Mouse (Mus musculus) lung, embryonic 15.5 days (tissue): ENCODE data around the gene Ctsc. TPM values are rescaled to one million over a fixed set of nuclear protein-coding genes. Genes with fewer than 3 reads are reported as not detected.

Experiments used
- ATAC-seq: fragments of 200-750 bp; cut with Nextera tagmentation; 2 replicates; pipeline ENCODE4 v1.8.0; 2017; ENCODE audit warnings: moderate number of reproducible peaks, borderline replicate concordance; ENCODE audit not compliant: low FRiP score, low TSS enrichment; ENCODE audit errors: extremely low read depth
- H3K27ac ChIP-seq: fragments of 300-500 bp; sonication (generic); 2 replicates; pipeline ENCODE4 v1.5.1; 2015; ENCODE audit warnings: moderate library complexity, mild to moderate bottlenecking, inconsistent platforms
- H3K27me3 ChIP-seq: fragments of 300-500 bp; sonication (generic); 2 replicates; pipeline ENCODE4 v1.6.1; 2015; ENCODE audit warnings: inconsistent platforms
- H3K36me3 ChIP-seq: fragments of 300-500 bp; sonication (generic); 2 replicates; pipeline ENCODE4 v1.6.1; 2015; ENCODE audit warnings: inconsistent platforms
- H3K4me1 ChIP-seq: fragments of 300-500 bp; sonication (generic); 2 replicates; pipeline ENCODE4 v1.6.1; 2015; ENCODE audit warnings: inconsistent platforms
- H3K4me2 ChIP-seq: fragments of 300-500 bp; sonication (generic); 2 replicates; pipeline ENCODE4 v1.6.1; 2015; ENCODE audit warnings: inconsistent platforms, mild to moderate bottlenecking, moderate library complexity
- H3K4me3 ChIP-seq: fragments of 300-500 bp; sonication (generic); 2 replicates; pipeline ENCODE4 v1.5.1; 2015; ENCODE audit warnings: mild to moderate bottlenecking, inconsistent platforms
- H3K9ac ChIP-seq: fragments of 300-500 bp; sonication (generic); 2 replicates; pipeline ENCODE4 v1.6.1; 2015; ENCODE audit warnings: inconsistent platforms
- H3K9me3 ChIP-seq: fragments of 300-500 bp; sonication (generic); 2 replicates; pipeline ENCODE4 v1.6.1; 2016; ENCODE audit warnings: inconsistent platforms
- WGBS: fragments of 180-500 bp; shearing (Covaris S2); methylation state at CpG from one replicate; pipeline ENCODE4 v1.1.7; 2015; 5-methylcytosine and 5-hydroxymethylcytosine counted together
- polyA plus RNA-seq: library from polyadenylated mRNA; unstranded; fragments of >200 nt; fragmentation: Nextera tagmentation; extraction: Ambion mirVana; gene quantifications from 2 replicates; pipeline ENCODE4 v1.2.1, GENCODE M21; 2015

Gene Ctsc
- polyA plus RNA-seq, 1 experiment from 2014 or later: 136 TPM

GRCm38 (mm10) chr7:88356871-88357776 lies 79.2 kb downstream of the Ctsc start:
- H3K4me2 ChIP-seq: no peak overlapping the region
- no peak for ATAC-seq
- H3K36me3 ChIP-seq: no peaks in the 10 kb centered on the region
- no peak overlapping the region for H3K27ac ChIP-seq
- H3K9ac ChIP-seq: no peak overlapping the region
- no peaks in the 10 kb centered on the region for H3K4me1 ChIP-seq
- 41% methylated on average over 4 of the region's 4 CpGs for WGBS
- H3K4me3 ChIP-seq: no peak overlapping the region
- no peaks in the 10 kb centered on the region for H3K9me3 ChIP-seq
- no peaks in the 10 kb centered on the region for H3K27me3 ChIP-seq

GRCm38 (mm10) chr7:88358042-88358878 lies 80.4 kb downstream of the Ctsc start:
- Histone ChIP-seq H3K4me1 (no peaks in the 10 kb centered on the region), H3K4me3 (no peak overlapping the region), H3K9me3 (no peaks in the 10 kb centered on the region), H3K27me3 (no peaks in the 10 kb centered on the region), H3K27ac (no peak overlapping the region), H3K36me3 (no peaks in the 10 kb centered on the region), H3K4me2 (no peak overlapping the region), H3K9ac (no peak overlapping the region)
- ATAC-seq: no peak
- 64% methylated on average over 7 of the region's 7 CpGs for WGBS

Other genes starting within 250 kb of the Ctsc start
- gene Rab38, start 152.2 kb downstream of the Ctsc start, polyA plus RNA-seq: 24.1 and 28.1 TPM in 2 replicates